Mouse (Mus musculus): Measurements from ENCODE around the gene Nudt17.
A peak's percentile ranks its signal among the peaks of the same experiment; 100 is the strongest.

The Nudt17 gene

GRCm38 (mm10) chr3:96684151-96684821 is 24.1 kb downstream of the Nudt17 start:
- H3K27me3 ChIP-seq (ENCODE audit: insufficient read depth, low read length), result peaks cover 34% of the 10 kb centered on the region
- H3K36me3 ChIP-seq (ENCODE audit: insufficient read depth, low read length), result 0 out of 2 replicates have a peak, but pooled peaks cover 4% of the 10 kb centered on the region
- no peaks in the 10 kb centered on the region for H3K9me3 ChIP-seq (ENCODE audit: low read length)
- peak overlapping the region; percentile 73 for H3K4me3 ChIP-seq (replicated peaks; ENCODE audit: low read length)
- no peak for TF ChIP-seq NANOG (IDR thresholded peaks at IDR 0.05; ENCODE audit: borderline replicate concordance, low read length)
- no peak for TF ChIP-seq CTCF (conservative IDR thresholded peaks at IDR 0.05; ENCODE audit: low read length)
- no peak for TF ChIP-seq POU5F1 (IDR thresholded peaks at IDR 0.05; ENCODE audit: borderline replicate concordance, low read length)
- H3K4me1 ChIP-seq (replicated peaks; ENCODE audit: low read depth, low read length), result peaks cover 71% of the 10 kb centered on the region

- Histone ChIP-seq H3K4me1 (replicated peaks; ENCODE audit: low read depth, low read length) (peaks cover 71% of the 10 kb centered on the region), H3K36me3 (ENCODE audit: insufficient read depth, low read length) (0 out of 2 replicates have a peak, but pooled peaks cover 4% of the 10 kb centered on the region), H3K4me3 (replicated peaks; ENCODE audit: low read length) (0 out of 2 replicates have a peak overlapping the region, but pooled peaks have one; percentile 7), H3K9me3 (ENCODE audit: low read length) (no peaks in the 10 kb centered on the region), H3K27me3 (ENCODE audit: insufficient read depth, low read length) (peaks cover 31% of the 10 kb centered on the region)
- TF ChIP-seq CTCF (conservative IDR thresholded peaks at IDR 0.05; ENCODE audit: low read length), result no peak
- TF ChIP-seq POU5F1 (IDR thresholded peaks at IDR 0.05; ENCODE audit: borderline replicate concordance, low read length), result no peak
- no peak for TF ChIP-seq NANOG (IDR thresholded peaks at IDR 0.05; ENCODE audit: borderline replicate concordance, low read length)
Observed at GRCm38 (mm10) chr3:96683496-96683895, 24.9 kb downstream of the Nudt17 start.

GRCm38 (mm10) chr3:96680269-96680956 is 27.9 kb downstream of the Nudt17 start:
- peaks cover 26% of the 10 kb centered on the region for H3K27me3 ChIP-seq (ENCODE audit: insufficient read depth, low read length)
- H3K9me3 ChIP-seq (ENCODE audit: low read length), result no peaks in the 10 kb centered on the region
- H3K4me3 ChIP-seq (replicated peaks; ENCODE audit: low read length), result peak overlapping the region; percentile 57; the same call in 1 of the 2 replicates
- peaks cover 91% of the 10 kb centered on the region for H3K4me1 ChIP-seq (replicated peaks; ENCODE audit: low read depth, low read length)
- TF ChIP-seq POU5F1 (IDR thresholded peaks at IDR 0.05; ENCODE audit: borderline replicate concordance, low read length), result no peak
- no peak for TF ChIP-seq CTCF (conservative IDR thresholded peaks at IDR 0.05; ENCODE audit: low read length)
- no peak for TF ChIP-seq NANOG (IDR thresholded peaks at IDR 0.05; ENCODE audit: borderline replicate concordance, low read length)
- 0 out of 2 replicates have a peak, but pooled peaks cover 4% of the 10 kb centered on the region for H3K36me3 ChIP-seq (ENCODE audit: insufficient read depth, low read length)

GRCm38 (mm10) chr3:96679159-96679674 is 29.1 kb downstream of the Nudt17 start:
- Histone ChIP-seq H3K36me3 (ENCODE audit: insufficient read depth, low read length) (0 out of 2 replicates have a peak, but pooled peaks cover 4% of the 10 kb centered on the region), H3K4me1 (replicated peaks; ENCODE audit: low read depth, low read length) (peaks cover 92% of the 10 kb centered on the region), H3K4me3 (replicated peaks; ENCODE audit: low read length) (peak overlapping the region; percentile 57), H3K9me3 (ENCODE audit: low read length) (no peaks in the 10 kb centered on the region), H3K27me3 (ENCODE audit: insufficient read depth, low read length) (peaks cover 14% of the 10 kb centered on the region)
- TF ChIP-seq NANOG (IDR thresholded peaks at IDR 0.05; ENCODE audit: borderline replicate concordance, low read length) (no peak), CTCF (conservative IDR thresholded peaks at IDR 0.05; ENCODE audit: low read length) (no peak), POU5F1 (IDR thresholded peaks at IDR 0.05; ENCODE audit: borderline replicate concordance, low read length) (no peak)

- Histone ChIP-seq H3K36me3 (ENCODE audit: insufficient read depth, low read length) (0 out of 2 replicates have a peak, but pooled peaks cover 4% of the 10 kb centered on the region), H3K9me3 (ENCODE audit: low read length) (no peaks in the 10 kb centered on the region), H3K4me3 (replicated peaks; ENCODE audit: low read length) (peak overlapping the region; percentile 57), H3K27me3 (ENCODE audit: insufficient read depth, low read length) (peaks cover 7% of the 10 kb centered on the region), H3K4me1 (replicated peaks; ENCODE audit: low read depth, low read length) (peaks cover 92% of the 10 kb centered on the region)
- TF ChIP-seq CTCF (conservative IDR thresholded peaks at IDR 0.05; ENCODE audit: low read length) (no peak), NANOG (IDR thresholded peaks at IDR 0.05; ENCODE audit: borderline replicate concordance, low read length) (no peak), POU5F1 (IDR thresholded peaks at IDR 0.05; ENCODE audit: borderline replicate concordance, low read length) (no peak)
Observed at GRCm38 (mm10) chr3:96678456-96678855, 29.9 kb downstream of the Nudt17 start.

- Histone ChIP-seq H3K9me3 (ENCODE audit: low read length) (no peaks in the 10 kb centered on the region), H3K36me3 (ENCODE audit: insufficient read depth, low read length) (no peaks in the 10 kb centered on the region), H3K4me1 (replicated peaks; ENCODE audit: low read depth, low read length) (peaks cover 95% of the 10 kb centered on the region), H3K27me3 (ENCODE audit: insufficient read depth, low read length) (peaks cover 4% of the 10 kb centered on the region; the same call in 1 of the 2 replicates), H3K4me3 (replicated peaks; ENCODE audit: low read length) (peak overlapping the region; percentile 8; the same call in 1 of the 2 replicates)
- TF ChIP-seq POU5F1 (IDR thresholded peaks at IDR 0.05; ENCODE audit: borderline replicate concordance, low read length) (no peak), CTCF (conservative IDR thresholded peaks at IDR 0.05; ENCODE audit: low read length) (no peak), NANOG (IDR thresholded peaks at IDR 0.05; ENCODE audit: borderline replicate concordance, low read length) (no peak)
Observed at GRCm38 (mm10) chr3:96675690-96676089, 32.7 kb downstream of the Nudt17 start.

GRCm38 (mm10) chr3:96675171-96675570 is 33.2 kb downstream of the Nudt17 start:
- peaks cover 95% of the 10 kb centered on the region for H3K4me1 ChIP-seq (replicated peaks; ENCODE audit: low read depth, low read length)
- no peaks in the 10 kb centered on the region for H3K36me3 ChIP-seq (ENCODE audit: insufficient read depth, low read length)
- TF ChIP-seq NANOG (IDR thresholded peaks at IDR 0.05; ENCODE audit: borderline replicate concordance, low read length) (no peak), POU5F1 (IDR thresholded peaks at IDR 0.05; ENCODE audit: borderline replicate concordance, low read length) (no peak), CTCF (conservative IDR thresholded peaks at IDR 0.05; ENCODE audit: low read length) (no peak)
- H3K4me3 ChIP-seq (replicated peaks; ENCODE audit: low read length), result peak overlapping the region; percentile 8; the same call in 1 of the 2 replicates
- peaks cover 9% of the 10 kb centered on the region; the same call in 1 of the 2 replicates for H3K27me3 ChIP-seq (ENCODE audit: insufficient read depth, low read length)
- H3K9me3 ChIP-seq (ENCODE audit: low read length), result no peaks in the 10 kb centered on the region

GRCm38 (mm10) chr3:96674442-96674841 is 33.9 kb downstream of the Nudt17 start:
- no peaks in the 10 kb centered on the region for H3K36me3 ChIP-seq (ENCODE audit: insufficient read depth, low read length)
- no peaks in the 10 kb centered on the region for H3K9me3 ChIP-seq (ENCODE audit: low read length)
- no peak for TF ChIP-seq NANOG (IDR thresholded peaks at IDR 0.05; ENCODE audit: borderline replicate concordance, low read length)
- no peak for TF ChIP-seq POU5F1 (IDR thresholded peaks at IDR 0.05; ENCODE audit: borderline replicate concordance, low read length)
- no peak for TF ChIP-seq CTCF (conservative IDR thresholded peaks at IDR 0.05; ENCODE audit: low read length)
- H3K27me3 ChIP-seq (ENCODE audit: insufficient read depth, low read length), result peaks cover 9% of the 10 kb centered on the region; the same call in 1 of the 2 replicates
- peaks cover 92% of the 10 kb centered on the region for H3K4me1 ChIP-seq (replicated peaks; ENCODE audit: low read depth, low read length)
- H3K4me3 ChIP-seq (replicated peaks; ENCODE audit: low read length), result peak overlapping the region; percentile 56
